Mouse (Mus musculus): ENCODE results near the gene Noxo1.
"Not testable (repeated sequence)": the region's sequence is repeated elsewhere in the genome, so short reads cannot be mapped to it uniquely, and the experiment has no call there.

Noxo1 gene

GRCm38 (mm10) chr17:24696011-24696697, at the start of gene Noxo1, which contains the start of gene Gfer:
Noxo1 (plus strand) TSS chr17:24696234.
Gfer (minus strand) TSS chr17:24696156.
- in situ Hi-C loops (cut with MboI; ENCODE audit: low sequenced_read_pairs), result no loop called here

- in situ Hi-C loops (cut with MboI; ENCODE audit: low sequenced_read_pairs), result no loop called here
Measured at GRCm38 (mm10) chr17:24646381-24646780, 49.7 kb upstream of the Noxo1 start.

GRCm38 (mm10) chr17:24647493-24647892, 48.5 kb upstream of the Noxo1 start:
- in situ Hi-C loops (cut with MboI; ENCODE audit: low sequenced_read_pairs), result no loop called here

GRCm38 (mm10) chr17:24648731-24649377, 47.2 kb upstream of the Noxo1 start:
- in situ Hi-C loops (cut with MboI; ENCODE audit: low sequenced_read_pairs), result no loop called here

- in situ Hi-C loops (cut with MboI; ENCODE audit: low sequenced_read_pairs), result loop anchor here (10.0 kb wide), 1 partner anchor 115 kb away; the partner anchor contains the start of gene Rab26
Measured at GRCm38 (mm10) chr17:24649581-24650069, 46.4 kb upstream of the Noxo1 start.

- in situ Hi-C loops (cut with MboI; ENCODE audit: low sequenced_read_pairs), result loop anchor here (10.0 kb wide), 1 partner anchor 115 kb away; the partner anchor contains the start of gene Rab26
Measured at GRCm38 (mm10) chr17:24650070-24650616, 45.9 kb upstream of the Noxo1 start, which contains the start of gene Slc9a3r2. Slc9a3r2 (minus strand) TSS chr17:24650327.

GRCm38 (mm10) chr17:24650766-24651165, 45.3 kb upstream of the Noxo1 start:
- in situ Hi-C loops (cut with MboI; ENCODE audit: low sequenced_read_pairs), result loop anchor here (10.0 kb wide), 1 partner anchor 116 kb away; the partner anchor contains the start of gene Rab26

GRCm38 (mm10) chr17:24651835-24652234, 44.2 kb upstream of the Noxo1 start:
- in situ Hi-C loops (cut with MboI; ENCODE audit: low sequenced_read_pairs), result loop anchor here (10.0 kb wide), 1 partner anchor 117 kb away; the partner anchor contains the start of gene Rab26

GRCm38 (mm10) chr17:24653967-24654710, 41.9 kb upstream of the Noxo1 start:
- in situ Hi-C loops (cut with MboI; ENCODE audit: low sequenced_read_pairs), result loop anchor here (10.0 kb wide), 1 partner anchor 119 kb away; the partner anchor contains the start of gene Rab26

GRCm38 (mm10) chr17:24654969-24655368, 41.1 kb upstream of the Noxo1 start:
- in situ Hi-C loops (cut with MboI; ENCODE audit: low sequenced_read_pairs), result loop anchor here (10.0 kb wide), 1 partner anchor 120 kb away; the partner anchor contains the start of gene Rab26

- in situ Hi-C loops (cut with MboI; ENCODE audit: low sequenced_read_pairs), result loop anchor here (10.0 kb wide), 1 partner anchor 123 kb away; the partner anchor contains the start of gene Rab26
Measured at GRCm38 (mm10) chr17:24658017-24658758, 37.8 kb upstream of the Noxo1 start, which contains the start of gene Npw. Npw (minus strand) TSS chr17:24658457.

- in situ Hi-C loops (cut with MboI; ENCODE audit: low sequenced_read_pairs), result not testable (repeated sequence)
Measured at GRCm38 (mm10) chr17:24667011-24667410, 29.0 kb upstream of the Noxo1 start.

GRCm38 (mm10) chr17:24667416-24667815, 28.6 kb upstream of the Noxo1 start:
- in situ Hi-C loops (cut with MboI; ENCODE audit: low sequenced_read_pairs), result no loop called here

GRCm38 (mm10) chr17:24669214-24669544, 26.9 kb upstream of the Noxo1 start:
- in situ Hi-C loops (cut with MboI; ENCODE audit: low sequenced_read_pairs), result not testable (repeated sequence)

- in situ Hi-C loops (cut with MboI; ENCODE audit: low sequenced_read_pairs), result no loop called here
Measured at GRCm38 (mm10) chr17:24669545-24670245, 26.3 kb upstream of the Noxo1 start, which contains the start of gene Zfp598. Zfp598 (plus strand) TSS chr17:24669687.

- in situ Hi-C loops (cut with MboI; ENCODE audit: low sequenced_read_pairs), result no loop called here
Measured at GRCm38 (mm10) chr17:24670246-24670844, 25.7 kb upstream of the Noxo1 start.

- in situ Hi-C loops (cut with MboI; ENCODE audit: low sequenced_read_pairs), result no loop called here
Measured at GRCm38 (mm10) chr17:24671346-24671745, 24.7 kb upstream of the Noxo1 start.

- in situ Hi-C loops (cut with MboI; ENCODE audit: low sequenced_read_pairs), result no loop called here
Measured at GRCm38 (mm10) chr17:24672141-24672540, 23.9 kb upstream of the Noxo1 start.

GRCm38 (mm10) chr17:24674277-24674676, 21.8 kb upstream of the Noxo1 start:
- in situ Hi-C loops (cut with MboI; ENCODE audit: low sequenced_read_pairs), result no loop called here

Data from CH12F3 (cell line).